Mouse (Mus musculus): ENCODE measurements around the gene Mrpl52.

The Mrpl52 gene

DNA sequence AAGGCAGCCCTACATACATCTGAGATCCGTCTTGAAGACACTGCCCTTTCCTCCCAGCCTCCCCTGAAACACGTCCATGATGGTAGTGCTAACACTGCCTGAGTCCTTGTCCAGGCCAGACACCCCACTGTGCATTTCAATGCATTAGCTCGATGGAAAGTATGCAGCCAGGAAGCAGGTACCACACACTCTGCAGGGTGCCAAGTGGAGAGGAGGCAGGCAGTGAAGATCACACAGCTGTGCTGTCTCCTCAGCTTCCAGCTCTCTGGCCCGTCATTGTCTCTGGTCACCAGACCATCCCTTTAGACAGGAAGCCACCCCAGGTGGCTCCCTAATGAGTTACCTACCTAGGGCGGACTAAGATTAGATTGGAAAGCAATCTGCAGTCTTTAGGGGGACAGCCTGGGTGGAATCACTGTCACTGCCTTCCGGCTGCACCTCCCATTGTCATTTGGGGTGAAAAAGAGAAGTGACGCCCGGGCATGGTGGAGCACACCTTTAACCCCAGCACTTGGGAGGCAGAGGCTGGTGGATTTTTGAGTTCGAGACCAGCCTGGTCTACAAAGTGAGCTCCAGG is 14.6 kb upstream of the Mrpl52 start:
- no peak for DNase-seq (ENCODE audit: low spot score)

DNA sequence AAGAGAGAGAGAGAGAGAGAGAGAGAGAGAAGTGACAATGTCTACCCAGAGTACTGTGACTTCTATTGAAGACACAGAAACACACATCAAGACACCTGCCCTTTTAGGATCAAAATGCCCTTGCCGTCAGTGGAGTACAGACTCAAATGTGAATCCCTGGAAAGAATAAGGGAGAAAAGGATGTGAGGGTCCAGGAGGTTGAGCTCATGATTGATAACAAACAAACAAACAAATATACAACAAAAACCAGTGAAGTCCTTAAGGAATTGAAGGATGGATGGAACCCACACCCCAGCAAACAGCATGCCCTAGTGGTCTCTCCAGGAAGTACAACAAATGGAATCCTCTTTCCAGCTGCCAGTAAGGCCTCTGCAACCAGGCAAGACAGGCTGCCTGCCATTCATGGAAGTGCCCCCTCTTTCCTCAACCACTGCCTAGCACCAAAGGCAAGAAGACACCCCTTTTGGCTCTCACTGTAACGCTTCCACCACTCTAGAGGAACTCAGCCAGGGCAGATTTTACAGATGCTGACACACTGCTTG is 14.0 kb upstream of the Mrpl52 start:
- no peak for DNase-seq (ENCODE audit: low spot score)

DNA sequence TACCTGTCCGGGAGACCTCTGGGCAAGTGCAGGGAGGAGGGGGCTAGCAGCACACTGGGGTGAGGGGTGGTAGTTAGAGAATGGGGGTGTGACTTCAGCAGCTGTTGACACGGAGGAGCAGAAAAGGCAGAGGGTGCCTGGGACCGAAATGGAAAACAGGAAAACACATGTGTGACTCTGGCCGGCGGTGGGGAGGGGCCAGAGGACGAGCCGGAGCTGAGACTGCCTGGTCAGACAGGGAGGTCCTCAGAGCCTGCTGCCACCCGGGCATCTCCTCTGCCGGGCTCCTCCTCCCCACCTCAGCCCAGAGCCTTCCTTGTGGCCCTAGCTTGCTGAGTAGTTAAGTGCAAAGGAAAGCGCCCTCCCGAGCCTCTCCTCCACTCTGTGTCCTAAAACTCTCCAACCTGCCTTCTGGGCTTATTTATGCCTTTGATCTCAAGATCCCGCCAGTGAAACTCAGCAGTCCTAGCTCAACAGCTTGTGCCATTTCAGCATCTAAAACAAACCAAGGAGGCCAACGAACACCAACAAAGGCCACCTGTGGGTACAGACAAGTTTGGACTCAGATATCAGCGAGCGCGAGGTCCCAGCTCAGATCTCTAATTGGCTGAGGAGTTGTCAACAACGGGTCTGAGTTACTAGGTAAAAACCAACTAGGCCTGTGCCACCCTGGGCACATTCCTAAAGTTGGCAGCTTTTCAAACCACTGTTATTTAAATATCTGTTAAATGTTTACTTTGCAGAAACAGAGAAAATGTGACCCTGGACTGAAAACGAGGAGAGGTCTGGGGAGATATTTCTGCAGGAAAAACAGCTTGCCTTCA is 12.6 kb upstream of the Mrpl52 start:
- peak; percentile 48 for DNase-seq (ENCODE audit: low spot score)

DNA sequence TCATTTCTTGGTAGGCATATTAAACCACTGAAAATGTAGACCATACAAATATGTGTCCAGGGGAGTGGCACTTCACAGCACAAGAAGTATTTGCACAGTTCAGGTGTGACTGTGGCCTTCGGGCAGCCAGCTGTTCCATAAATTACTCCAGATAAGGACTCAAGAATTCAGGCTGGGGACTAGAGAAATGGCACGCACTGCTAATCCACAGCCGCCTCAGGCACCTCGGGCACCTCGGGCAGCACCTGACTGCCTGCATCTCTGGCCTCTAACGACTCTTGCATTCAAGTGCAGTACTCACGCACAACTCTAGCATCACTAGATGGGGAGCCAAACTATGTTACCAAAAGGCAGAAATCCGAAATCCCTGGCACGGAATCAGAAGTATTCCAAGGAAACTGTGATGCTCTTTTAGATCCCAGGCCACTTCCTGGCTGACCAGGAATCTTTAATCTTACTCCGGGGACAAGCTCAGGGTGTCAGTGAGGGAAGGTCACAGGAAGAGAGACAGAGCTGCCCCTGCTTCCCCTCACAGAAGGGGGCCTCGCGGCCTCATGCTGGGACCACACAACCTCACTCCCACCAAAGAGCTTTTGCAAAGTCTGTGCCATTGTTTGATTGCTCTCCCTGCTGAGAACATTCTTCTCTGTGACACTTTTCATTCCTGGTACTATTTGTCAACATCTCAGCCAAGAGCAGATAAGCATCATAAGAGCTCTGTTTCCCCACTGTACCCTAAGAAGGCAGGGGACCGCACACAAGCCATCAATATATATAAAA is 11.3 kb upstream of the Mrpl52 start:
- no peak for DNase-seq (ENCODE audit: low spot score)

DNA sequence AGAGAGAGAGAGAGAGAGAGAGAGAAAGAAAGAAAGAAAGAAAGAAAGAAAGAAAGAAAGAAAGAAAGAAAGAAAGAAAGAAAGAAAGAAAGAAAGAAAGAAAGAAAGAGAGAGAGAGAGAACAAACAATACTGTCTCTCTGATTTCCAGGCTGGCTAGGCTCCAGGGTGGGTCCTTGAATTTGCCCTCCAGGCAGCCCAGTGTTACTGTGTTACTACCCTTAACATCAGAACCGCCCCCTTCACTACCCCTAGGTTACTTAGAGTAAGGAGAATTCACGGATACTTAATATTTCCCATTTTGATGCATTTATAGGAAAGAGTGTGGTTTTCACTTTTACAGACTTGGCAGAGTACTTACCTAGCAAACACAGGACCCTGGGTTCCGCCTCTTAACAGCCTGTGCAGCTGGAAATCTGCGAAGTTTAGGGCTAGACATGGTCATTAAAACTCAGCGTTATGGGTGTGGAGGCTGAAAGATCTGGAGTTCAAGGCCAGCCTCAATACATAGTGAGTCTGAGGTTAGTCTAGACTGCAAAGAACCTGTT is 10.4 kb upstream of the Mrpl52 start:
- DNase-seq (ENCODE audit: low spot score), result no peak

DNA sequence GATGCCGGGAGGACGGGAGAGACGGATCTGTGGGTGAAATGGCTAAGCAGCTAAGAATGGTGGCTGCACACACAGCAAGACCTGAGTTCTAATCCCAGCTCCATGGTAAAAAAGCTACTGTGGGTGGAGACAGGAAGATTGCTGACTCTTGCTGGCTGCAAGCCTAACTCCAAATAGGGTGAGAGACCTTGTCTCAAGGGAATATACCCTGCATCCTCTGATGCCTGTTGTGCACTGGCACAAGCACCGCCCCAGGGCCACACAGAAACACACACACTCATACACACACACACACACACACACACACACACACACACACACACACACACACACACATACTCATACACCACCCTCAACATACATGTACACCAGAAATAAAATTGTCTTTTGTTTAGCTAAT is 9.9 kb upstream of the Mrpl52 start:
- no peak for DNase-seq (ENCODE audit: low spot score)

DNA sequence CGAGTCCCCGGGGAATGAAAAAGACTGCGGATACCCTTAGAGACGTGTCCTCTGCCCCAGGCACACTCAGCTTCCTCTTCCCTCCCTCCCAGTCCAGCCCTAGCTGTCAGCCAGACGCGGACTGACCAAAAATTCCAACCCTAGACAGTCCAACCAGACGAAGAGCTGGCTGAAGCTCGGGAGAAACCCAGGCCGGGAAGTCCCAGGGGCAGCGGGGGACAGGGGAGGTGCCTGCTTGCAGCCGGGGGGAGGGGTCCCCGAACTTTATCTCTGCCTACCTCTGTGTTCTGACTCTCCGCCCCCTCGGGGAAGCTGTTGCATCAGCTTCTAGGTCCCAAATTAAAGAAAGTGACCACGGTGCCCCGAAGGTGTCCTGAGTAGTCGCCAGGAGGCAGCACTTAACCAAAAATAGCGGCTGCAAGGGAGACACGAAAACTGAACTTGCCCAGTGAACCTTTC is 9.1 kb upstream of the Mrpl52 start, which contains the start of gene Slc7a7:
Gene Slc7a7, minus strand, starts transcription at position 158 of the 459 bp plus-strand sequence.
- DNase-seq (ENCODE audit: low spot score), result no peak

DNA sequence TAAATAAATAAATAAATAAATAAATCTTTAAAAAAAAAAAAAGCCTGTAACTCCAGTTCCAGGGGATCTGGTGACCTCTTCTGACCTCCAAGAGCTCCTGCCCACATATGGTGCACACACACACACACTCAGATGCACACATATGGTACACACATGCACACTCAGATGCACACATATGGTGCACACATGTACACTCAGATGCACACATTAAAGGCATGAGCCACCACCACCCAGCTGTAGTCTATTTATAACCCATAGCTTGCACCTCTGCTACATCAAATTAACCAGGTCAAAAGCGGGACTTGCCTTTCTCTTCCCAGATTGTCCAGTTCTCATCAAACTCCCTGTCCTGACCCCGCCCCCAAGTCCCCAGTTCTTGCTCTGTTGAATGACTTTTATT is 5.7 kb upstream of the Mrpl52 start:
- no peak for DNase-seq (ENCODE audit: low spot score)

DNA sequence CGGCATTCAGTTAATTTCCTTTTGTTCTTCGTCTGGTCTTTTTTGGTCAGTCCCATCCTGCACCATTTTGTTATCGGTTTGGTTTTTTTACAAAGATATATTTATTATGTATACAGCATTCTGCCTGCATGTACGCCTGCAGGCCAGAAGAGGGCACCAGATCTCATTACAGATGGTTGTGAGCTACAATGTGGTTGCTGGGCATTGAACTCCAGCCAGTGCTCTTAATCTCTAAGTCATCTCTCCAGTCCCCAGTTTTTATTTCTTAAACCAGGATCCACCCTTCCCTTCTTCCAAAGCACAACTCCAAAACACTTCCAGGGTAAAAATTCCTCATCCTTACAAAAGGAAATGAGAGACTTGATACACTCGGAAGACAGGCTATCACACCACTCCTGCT is 3.3 kb upstream of the Mrpl52 start:
- no peak for DNase-seq (ENCODE audit: low spot score)

DNA sequence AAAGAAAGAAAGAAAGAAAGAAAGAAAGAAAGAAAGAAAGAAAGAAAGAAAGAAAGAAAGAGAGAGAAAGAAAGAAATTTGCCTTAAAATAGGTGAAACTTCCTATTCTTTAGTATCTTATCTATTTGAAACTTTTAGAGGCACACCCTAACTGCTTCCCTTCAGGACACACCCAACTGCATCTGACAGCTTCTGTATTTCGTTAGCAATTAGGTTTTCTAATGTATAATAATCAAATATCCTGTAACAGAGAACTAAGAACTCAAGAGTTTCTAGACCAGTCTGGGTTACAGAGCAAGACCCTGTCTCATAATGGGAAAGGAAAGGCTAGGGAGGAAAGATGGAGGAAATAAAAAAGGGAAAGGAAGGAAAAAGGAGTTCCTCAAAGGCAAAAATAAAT is 2.1 kb upstream of the Mrpl52 start:
- DNase-seq (ENCODE audit: low spot score), result no peak

DNA sequence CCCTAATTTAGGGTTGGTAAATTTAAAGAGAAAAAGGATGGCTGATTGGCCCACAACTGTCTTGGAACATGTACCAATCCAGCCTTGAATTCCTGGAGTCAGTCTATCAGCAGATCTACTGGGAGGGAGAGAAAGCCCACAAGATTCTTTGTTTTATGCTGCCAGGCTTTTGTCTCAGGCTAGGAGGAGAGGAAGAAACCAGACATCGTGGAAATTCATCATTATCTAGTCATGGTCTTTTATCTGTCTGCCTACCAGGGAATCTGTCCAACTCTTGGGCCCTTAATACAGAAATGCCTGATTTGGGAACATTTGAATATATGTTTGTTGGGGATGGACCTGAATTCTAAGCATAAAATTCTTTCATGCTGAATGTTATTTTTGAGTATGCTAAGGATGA is 1.2 kb upstream of the Mrpl52 start:
- no peak for DNase-seq (ENCODE audit: low spot score)

DNA sequence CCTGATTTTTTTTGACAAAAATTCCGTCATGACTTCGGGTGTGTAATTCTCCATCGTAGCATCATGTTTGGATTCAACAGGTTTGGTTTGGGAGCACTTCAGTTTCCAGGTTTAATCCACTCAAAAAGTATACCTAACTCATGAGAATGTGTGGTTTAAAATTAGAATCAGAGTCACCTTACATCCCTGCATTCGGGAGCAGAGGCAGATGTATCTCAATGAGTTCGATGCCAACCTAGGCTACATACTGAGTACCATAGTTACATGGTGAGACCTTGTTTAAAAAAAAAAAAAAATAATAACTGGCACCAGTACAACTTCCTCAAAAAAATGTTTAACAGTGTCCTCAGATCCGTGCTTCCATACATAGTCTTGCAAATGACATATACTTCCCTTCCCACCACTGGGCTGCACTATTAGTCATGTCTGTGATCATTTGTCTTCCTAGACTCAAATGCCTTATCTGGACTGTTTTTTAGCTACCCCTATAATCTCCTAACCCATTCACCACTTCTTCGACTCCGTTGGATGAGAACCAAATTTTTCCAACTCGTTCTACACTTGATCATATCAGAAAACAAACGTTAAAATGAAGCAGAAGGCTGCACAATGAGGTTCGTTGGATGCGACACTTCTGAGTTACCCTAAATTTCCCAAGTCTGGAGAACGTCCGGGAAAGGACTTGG is 563 bp upstream of the Mrpl52 start:
- no peak for DNase-seq (ENCODE audit: low spot score)

DNA sequence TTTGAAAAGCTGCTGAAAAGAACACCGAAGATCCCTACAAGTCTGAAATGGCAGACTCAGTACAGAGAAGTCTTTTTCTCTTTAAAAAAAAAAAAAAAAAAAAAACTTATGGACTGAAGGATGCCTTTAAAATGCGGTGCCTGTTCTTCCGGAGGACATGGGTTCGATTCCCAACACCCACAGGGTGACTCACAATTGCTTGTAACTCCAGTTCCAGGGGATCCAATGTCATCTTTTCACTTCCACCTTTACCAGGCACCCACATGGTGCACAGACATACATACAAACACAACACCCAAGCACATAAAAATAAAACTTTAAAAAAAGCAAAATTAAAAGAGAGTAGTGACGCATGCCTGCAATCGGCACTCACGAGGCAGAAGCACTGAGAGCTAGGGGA is 987 bp downstream of the Mrpl52 start:
- DNase-seq (ENCODE audit: low spot score), result no peak

DNA sequence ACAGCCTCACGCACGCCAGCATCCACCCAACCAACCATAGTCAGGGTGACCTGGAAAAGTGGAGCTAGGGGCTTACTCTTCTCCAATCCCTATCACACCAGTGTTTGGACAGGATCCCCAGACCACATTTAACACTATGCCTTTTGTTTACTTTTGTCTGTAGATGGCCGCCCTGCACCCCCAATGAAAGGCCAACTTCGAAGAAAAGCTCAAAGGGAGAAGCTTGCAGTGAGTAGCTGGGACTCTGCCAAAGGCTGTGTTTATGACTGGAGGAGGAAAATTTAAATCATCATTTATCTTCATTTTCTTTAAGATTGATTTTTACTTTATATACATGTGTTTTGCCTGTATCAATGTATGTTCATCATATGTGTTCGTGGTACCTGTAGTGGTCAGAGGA is 1.7 kb downstream of the Mrpl52 start:
- no peak for DNase-seq (ENCODE audit: low spot score)

DNA sequence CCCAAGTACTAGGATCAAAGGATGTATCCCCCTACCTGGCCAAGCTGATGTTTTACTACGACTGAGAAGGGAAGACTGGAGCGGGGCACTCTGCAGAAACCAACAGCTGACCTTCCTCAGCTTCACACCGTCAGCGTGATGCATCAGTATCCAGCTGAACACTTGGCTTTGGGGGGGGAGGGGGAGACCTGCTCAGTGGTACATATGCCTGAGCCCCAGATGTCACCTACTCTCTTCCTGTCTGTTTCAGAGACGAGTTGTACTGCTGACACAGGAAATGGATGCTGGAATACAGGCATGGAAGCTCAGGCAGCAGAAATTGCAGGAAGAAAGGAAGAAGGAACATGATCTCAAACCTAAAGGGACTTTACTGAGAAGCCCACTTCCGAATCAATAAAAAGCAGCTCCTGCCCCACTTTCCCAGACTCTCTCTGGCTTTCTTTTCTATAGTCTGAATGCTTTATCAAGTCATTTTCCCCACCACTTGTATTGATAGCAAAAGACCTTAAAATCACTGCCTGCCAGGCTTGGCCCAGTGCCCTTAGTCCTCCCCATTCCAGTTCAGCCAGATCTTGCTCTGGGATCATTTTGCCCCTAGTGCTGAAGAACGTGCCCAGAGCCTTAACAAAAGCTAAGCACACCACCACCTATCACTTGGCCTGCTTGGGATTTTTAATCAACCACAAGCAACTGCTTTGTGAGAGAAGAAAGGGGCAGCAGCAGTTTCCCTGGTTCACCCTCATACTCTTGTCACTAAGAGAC is 2.8 kb downstream of the Mrpl52 start:
- peak; percentile 44 for DNase-seq (ENCODE audit: low spot score)

DNA sequence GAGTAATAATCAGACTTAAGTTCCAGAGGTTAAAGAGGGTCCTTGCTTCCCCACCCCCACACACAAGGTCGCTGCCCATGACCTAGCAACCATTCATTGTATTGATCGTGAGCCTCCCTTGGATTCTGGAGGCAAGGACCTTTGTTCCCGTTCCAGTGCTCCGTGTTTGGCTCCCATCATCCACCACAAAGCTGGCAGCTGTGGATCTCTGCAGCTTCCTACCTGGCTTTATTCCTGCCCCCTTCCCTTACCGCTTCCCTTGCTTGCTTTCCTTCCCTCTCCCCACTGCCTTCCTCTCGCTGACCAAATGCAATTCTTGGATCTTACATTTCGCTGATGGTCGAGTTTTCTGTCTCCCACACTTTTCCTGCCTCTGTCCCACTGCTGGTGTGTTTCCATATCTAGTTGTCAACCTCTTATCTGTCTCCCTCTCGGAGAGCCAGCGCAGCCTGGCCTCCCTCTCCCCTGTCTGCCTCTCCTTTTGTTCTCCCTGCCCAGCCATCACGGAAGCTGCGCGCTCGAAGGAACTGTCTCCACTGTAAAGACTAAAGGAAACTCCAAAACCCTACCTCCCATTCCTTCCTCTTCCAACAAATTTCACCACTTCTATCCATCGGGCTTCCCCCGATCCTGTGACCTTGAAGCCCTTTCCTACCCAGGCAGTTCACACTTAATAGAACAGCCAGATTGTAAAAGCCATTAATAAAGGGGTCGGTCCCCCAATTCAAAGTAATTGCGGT is 3.9 kb downstream of the Mrpl52 start:
- DNase-seq (ENCODE audit: low spot score), result no peak

DNA sequence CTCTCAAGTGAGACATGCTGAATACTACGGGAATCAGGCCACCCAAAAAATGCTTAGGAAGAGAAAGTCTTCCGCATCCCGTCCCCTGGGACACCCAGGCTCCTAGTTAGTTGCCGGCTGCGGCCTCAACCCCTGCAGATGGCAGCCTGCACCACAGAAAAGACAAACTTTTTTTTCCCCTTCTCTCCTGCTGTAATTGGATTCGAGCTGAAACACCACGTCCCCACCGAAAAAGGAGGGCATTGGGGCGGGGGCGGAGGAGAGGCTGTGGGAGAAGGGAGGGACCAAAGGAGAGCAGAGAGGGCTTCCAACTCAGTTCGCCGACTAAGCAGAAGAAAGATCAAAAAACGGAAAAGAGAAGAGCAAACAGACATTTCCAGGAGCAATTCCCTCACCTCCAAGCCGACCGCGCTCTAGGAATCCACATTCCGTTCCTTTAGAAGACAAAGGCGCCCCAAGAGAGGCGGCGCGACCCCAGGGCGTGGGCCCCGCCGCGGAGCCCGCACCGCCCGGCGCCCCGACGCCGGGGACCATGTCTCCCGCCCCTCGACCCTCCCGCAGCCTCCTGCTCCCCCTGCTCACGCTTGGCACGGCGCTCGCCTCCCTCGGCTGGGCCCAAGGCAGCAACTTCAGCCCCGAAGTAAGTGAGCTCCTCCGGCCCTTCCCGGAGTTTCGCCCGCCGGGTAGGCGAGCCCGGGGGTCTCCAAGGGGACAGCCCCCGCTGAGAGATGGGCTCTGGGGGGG is 4.8 kb downstream of the Mrpl52 start, which contains the start of gene Mmp14:
Gene Mmp14, plus strand, starts transcription at position 279 of the 744 bp plus-strand sequence.
- DNase-seq (ENCODE audit: low spot score), result peak; percentile 78

DNA sequence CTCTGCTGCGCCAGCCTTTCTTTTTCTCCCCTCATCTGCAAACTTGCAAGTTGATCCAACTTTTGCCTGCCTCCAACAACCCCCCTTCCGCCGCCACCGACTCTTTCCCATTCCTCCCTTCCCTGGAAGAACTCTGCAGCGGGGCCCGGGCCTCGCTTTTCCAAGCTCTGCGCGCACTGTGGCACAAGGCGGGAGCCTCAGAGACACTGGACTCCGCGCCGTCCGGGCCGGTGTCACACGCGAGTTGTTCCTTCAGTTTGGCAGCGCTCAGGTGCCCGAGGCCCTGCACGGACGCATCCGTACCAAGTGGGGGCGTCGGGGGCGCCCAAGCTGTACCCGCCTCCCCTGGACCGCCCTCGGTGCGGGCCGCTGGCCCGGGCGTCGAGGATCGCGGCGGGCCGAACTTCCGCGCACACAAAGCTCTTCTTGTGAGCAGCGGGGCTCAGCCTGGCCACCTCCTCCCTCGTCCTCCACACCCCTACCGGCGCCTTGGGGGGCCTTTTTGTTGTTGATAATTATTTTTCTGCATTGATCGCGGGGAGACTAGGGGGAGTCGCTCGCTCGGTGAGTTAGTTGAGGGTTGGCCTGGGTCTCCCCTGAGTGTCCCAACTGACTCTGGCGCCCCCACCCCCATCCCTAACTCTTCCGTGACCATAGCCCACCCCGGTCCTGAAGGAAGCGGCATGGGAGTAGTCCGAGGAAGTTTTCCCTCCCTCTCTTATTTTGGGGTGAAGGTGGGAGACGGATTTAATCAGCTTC is 5.5 kb downstream of the Mrpl52 start:
- DNase-seq (ENCODE audit: low spot score), result no peak
